Mouse (Mus musculus) adrenal gland, postnatal 4 days (tissue): ENCODE results near the gene Degs1. TPM values are rescaled to one million over a fixed set of nuclear protein-coding genes. Genes with fewer than 3 reads are reported as not detected.

Experiments
- DNase-seq, 2 experiments: peaks; one replicate each; pipeline ENCODE4 v3.0.0; 2021 to 2022; ENCODE audit warnings: low spot score in 2 of 2, mixed read lengths in 2 of 2
- total RNA-seq, 2 experiments: library from RNA; stranded (reverse); gene quantifications; 2 replicates each; pipeline ENCODE4 v1.2.3; 2021

Degs1 gene
- total RNA-seq, 2 experiments from 2014 or later: 88.7 to 90.2 TPM

GRCm38 (mm10) chr1:182227141-182227963, 55.3 kb downstream of the Degs1 start:
- no peak for DNase-seq

GRCm38 (mm10) chr1:182226261-182226660, 56.3 kb downstream of the Degs1 start:
- no peak for DNase-seq

Other genes starting within 250 kb of the Degs1 start
- 10 to 100 TPM; 60.0 to 68.5 TPM for gene Srp9, start 158.1 kb downstream of the Degs1 start, total RNA-seq
- gene Vmn1r1, start 118.3 kb downstream of the Degs1 start, total RNA-seq: not detected
- 10 to 100 TPM; 32.9 to 35.1 TPM for gene Fbxo28, start 58.8 kb upstream of the Degs1 start, total RNA-seq
- 10 to 100 TPM; 36.2 to 38.5 TPM for gene Trp53bp2, start 126.4 kb upstream of the Degs1 start, total RNA-seq
- 10 to 100 TPM; 67.3 to 72.8 TPM for gene Capn2, start 234.8 kb upstream of the Degs1 start, total RNA-seq